Mouse (Mus musculus) adrenal gland, postnatal 10 days (tissue): ENCODE results near the gene Ppil6. TPM values are rescaled to one million over a fixed set of nuclear protein-coding genes. Genes with fewer than 3 reads are reported as not detected.

Experiments used
- DNase-seq: peaks from one replicate; pipeline ENCODE4 v3.0.0; 2021; ENCODE audit warnings: mixed read lengths
- total RNA-seq, 2 experiments: library from RNA; stranded (reverse); gene quantifications; 2 replicates each; pipeline ENCODE4 v1.2.3; 2021

Gene Ppil6
- total RNA-seq, 2 experiments from 2014 or later: 0.33 to 1.1 TPM

GRCm38 (mm10) chr10:41477278-41478181, 12.7 kb upstream of the Ppil6 start:
- peak; percentile 52 for DNase-seq

- no peak for DNase-seq
These were observed 10.3 kb upstream of the Ppil6 start for GRCm38 (mm10) chr10:41479961-41480360.

GRCm38 (mm10) chr10:41480938-41481880, 9.0 kb upstream of the Ppil6 start:
- no peak for DNase-seq

- no peak for DNase-seq
These were observed 7.8 kb upstream of the Ppil6 start for GRCm38 (mm10) chr10:41482446-41482845.

- peak; percentile 16 for DNase-seq
These were observed 4.5 kb upstream of the Ppil6 start for GRCm38 (mm10) chr10:41485778-41486177.

GRCm38 (mm10) chr10:41486506-41487170, 3.6 kb upstream of the Ppil6 start:
- DNase-seq: no peak

- no peak for DNase-seq
These were observed 1.4 kb upstream of the Ppil6 start for GRCm38 (mm10) chr10:41488877-41489276.

- no peak for DNase-seq
These were observed 945 bp upstream of the Ppil6 start for GRCm38 (mm10) chr10:41489294-41489693.

GRCm38 (mm10) chr10:41490518-41490873, 257 bp downstream of the Ppil6 start:
- DNase-seq: no peak

- no peak for DNase-seq
These were observed 872 bp downstream of the Ppil6 start for GRCm38 (mm10) chr10:41491111-41491510.

GRCm38 (mm10) chr10:41500941-41501340, 10.7 kb downstream of the Ppil6 start:
- peak; percentile 44 for DNase-seq

- no peak for DNase-seq
These were observed 14.8 kb downstream of the Ppil6 start for GRCm38 (mm10) chr10:41504996-41505395.

- peak; percentile 72 for DNase-seq
These were observed 15.2 kb downstream of the Ppil6 start for GRCm38 (mm10) chr10:41505446-41505845.

GRCm38 (mm10) chr10:41509160-41509559, 18.9 kb downstream of the Ppil6 start:
- DNase-seq: peak; percentile 40

- DNase-seq: no peak
These were observed 24.1 kb downstream of the Ppil6 start for GRCm38 (mm10) chr10:41514301-41514700.

GRCm38 (mm10) chr10:41514921-41515320, 24.7 kb downstream of the Ppil6 start:
- DNase-seq: no peak

GRCm38 (mm10) chr10:41518508-41518980, 28.3 kb downstream of the Ppil6 start:
- peak; percentile 80 for DNase-seq

- peak; percentile 96 for DNase-seq
These were observed 28.9 kb downstream of the Ppil6 start, which contains the start of gene Cd164 for GRCm38 (mm10) chr10:41518981-41519618. Gene Cd164 (plus strand): TSS chr10:41519414.

- DNase-seq: peak; percentile 75
These were observed 29.6 kb downstream of the Ppil6 start for GRCm38 (mm10) chr10:41519640-41520409.

- DNase-seq: no peak
These were observed 30.1 kb downstream of the Ppil6 start for GRCm38 (mm10) chr10:41520410-41520673.

- DNase-seq: no peak
These were observed 33.1 kb downstream of the Ppil6 start for GRCm38 (mm10) chr10:41523386-41523785.
